Mouse (Mus musculus) leukemia stem cell, adult 10-12 weeks (primary cell): ENCODE measurements around the gene Sdr39u1. TPM values are rescaled to one million over a fixed set of nuclear protein-coding genes. Genes with fewer than 3 reads are reported as not detected.

Source experiments
- polyA plus RNA-seq: library from polyadenylated mRNA; stranded (reverse); fragments of >175 nt; gene quantifications from 2 replicates; pipeline ENCODE4 v1.2.3, GENCODE M21; 2012; ENCODE audit warnings: low replicate concordance

The Sdr39u1 gene
- polyA plus RNA-seq: 7.5 and 10.8 TPM in 2 replicates

DNA sequence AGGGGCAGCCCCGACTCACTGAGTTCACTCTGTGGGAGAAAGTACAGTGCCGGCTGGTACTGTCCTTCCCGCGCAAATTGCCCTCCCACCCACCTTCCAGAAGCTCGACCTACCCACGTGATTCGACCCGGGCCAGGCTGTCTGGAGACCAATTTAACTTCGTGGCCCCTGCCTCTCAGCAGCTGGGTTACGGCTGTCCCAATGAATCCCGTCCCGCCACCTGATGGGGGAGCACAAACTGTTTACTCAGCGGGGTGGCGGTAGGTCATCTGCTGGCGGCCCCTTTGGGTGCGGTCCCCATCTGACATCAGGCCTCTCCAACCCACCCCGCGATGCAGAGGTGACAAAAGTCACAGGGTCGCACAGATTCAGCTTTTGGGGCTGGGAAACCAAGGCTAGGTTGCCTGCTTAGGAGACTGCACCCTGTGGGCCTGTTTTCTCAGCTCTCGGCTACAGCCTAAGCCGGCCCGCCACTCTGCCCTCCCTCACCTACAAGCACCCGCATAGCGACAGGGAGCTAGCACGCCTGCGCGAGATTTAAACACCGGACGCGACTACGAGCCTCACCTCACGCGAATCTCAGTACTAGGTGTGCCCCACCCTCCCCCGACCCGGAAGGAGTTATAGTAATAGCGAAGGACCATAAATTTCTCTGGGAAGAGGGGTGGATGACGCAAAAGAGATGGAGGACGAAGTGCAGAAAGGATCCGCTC is at the start of gene Sdr39u1:
Gene Sdr39u1 (minus strand): TSS at position 593 of the 713 bp plus-strand sequence.

GRCm38 (mm10) chr14:55944575-55944974 is 44.5 kb upstream of the Sdr39u1 start, which contains the start of gene Cma1:
Gene Cma1, minus strand, starts transcription at chr14:55944675.

GRCm38 (mm10) chr14:55884713-55885113 is 15.4 kb downstream of the Sdr39u1 start, which contains the start of gene Khnyn:
Gene Khnyn, plus strand, starts transcription at chr14:55884947.

DNA sequence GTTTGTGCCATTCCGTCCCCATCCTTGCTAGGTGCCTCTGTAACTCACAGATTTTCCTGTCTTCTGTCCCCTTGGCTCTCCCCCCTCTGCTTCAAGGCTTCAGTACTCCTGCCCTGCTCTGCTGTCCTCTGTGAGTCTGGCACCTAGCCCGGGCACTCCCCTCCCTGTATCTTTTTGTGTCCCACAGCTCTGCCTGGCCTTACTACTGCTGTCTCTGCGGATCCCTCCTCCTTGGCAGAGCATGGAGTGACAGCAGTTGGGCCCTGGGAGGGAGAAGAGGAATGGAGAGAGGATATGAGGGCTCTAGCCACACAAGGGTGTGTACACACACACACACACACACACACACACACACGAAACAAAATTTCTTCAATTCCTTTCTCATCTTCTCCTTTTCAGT is 15.9 kb downstream of the Sdr39u1 start, which contains the start of gene Cbln3:
Gene Cbln3 (minus strand): TSS at position 227 of the 400 bp plus-strand sequence.

GRCm38 (mm10) chr14:55853621-55854285 is 46.3 kb downstream of the Sdr39u1 start, which contains the start of gene Nynrin:
Gene Nynrin, plus strand, starts transcription at chr14:55854010.

Other genes starting within 250 kb of the Sdr39u1 start
- 11.3 and 12.5 TPM in 2 replicates for gene Mdp1, start 239.8 kb downstream of the Sdr39u1 start, polyA plus RNA-seq
- gene Gmpr2, start 228.4 kb downstream of the Sdr39u1 start, polyA plus RNA-seq: 3.1 and 25.0 TPM in 2 replicates
- gene Nedd8, start 228.2 kb downstream of the Sdr39u1 start, polyA plus RNA-seq: 32.6 and 33.7 TPM in 2 replicates
- 49.1 and 49.7 TPM in 2 replicates for gene Tinf2, start 218.5 kb downstream of the Sdr39u1 start, polyA plus RNA-seq
- gene Tgm1, start 186.4 kb downstream of the Sdr39u1 start, polyA plus RNA-seq: 4.5 and 11.0 TPM in 2 replicates
- 8.7 and 22.8 TPM in 2 replicates for gene Rabggta, start 178.0 kb downstream of the Sdr39u1 start, polyA plus RNA-seq
- gene Dhrs1, start 154.6 kb downstream of the Sdr39u1 start, polyA plus RNA-seq: 4.0 and 4.2 TPM in 2 replicates
- gene Nop9, start 154.6 kb downstream of the Sdr39u1 start, polyA plus RNA-seq: 57.8 and 83.1 TPM in 2 replicates
- not detected in 2 replicates for gene Cideb, start 141.8 kb downstream of the Sdr39u1 start, polyA plus RNA-seq
- 0.20 TPM in 1 of 2 replicates, not detected in the other for gene Ltb4r2, start 138.9 kb downstream of the Sdr39u1 start, polyA plus RNA-seq
- gene Ltb4r1, start 134.3 kb downstream of the Sdr39u1 start, polyA plus RNA-seq: 1.1 and 3.8 TPM in 2 replicates
- gene Adcy4, start 116.2 kb downstream of the Sdr39u1 start, polyA plus RNA-seq: 1.5 and 1.8 TPM in 2 replicates
- gene Ripk3, start 111.4 kb downstream of the Sdr39u1 start, polyA plus RNA-seq: 54.1 and 55.8 TPM in 2 replicates
- gene Nfatc4, start 77.1 kb downstream of the Sdr39u1 start, polyA plus RNA-seq: 0.20 and 0.88 TPM in 2 replicates
- gene Nynrin, start 46.3 kb downstream of the Sdr39u1 start, polyA plus RNA-seq: 0.07 and 0.18 TPM in 2 replicates
- not detected in 2 replicates for gene Cbln3, start 15.9 kb downstream of the Sdr39u1 start, polyA plus RNA-seq
- 8.0 and 11.3 TPM in 2 replicates for gene Khnyn, start 15.3 kb downstream of the Sdr39u1 start, polyA plus RNA-seq
- gene Cma1, start 44.4 kb upstream of the Sdr39u1 start, polyA plus RNA-seq: 0.23 and 0.34 TPM in 2 replicates
- not detected in 2 replicates for gene Cma2, start 50.7 kb upstream of the Sdr39u1 start, polyA plus RNA-seq
- 0.35 TPM in 1 of 2 replicates, not detected in the other for gene Mcpt1, start 117.7 kb upstream of the Sdr39u1 start, polyA plus RNA-seq
- gene Mcpt9, start 130.2 kb upstream of the Sdr39u1 start, polyA plus RNA-seq: not detected in 2 replicates
- gene Mcpt2, start 141.7 kb upstream of the Sdr39u1 start, polyA plus RNA-seq: not detected in 2 replicates
- gene Mcpt4, start 162.0 kb upstream of the Sdr39u1 start, polyA plus RNA-seq: 0.75 TPM in 1 of 2 replicates, not detected in the other
- gene Mcpt8, start 185.0 kb upstream of the Sdr39u1 start, polyA plus RNA-seq: 0.30 and 0.51 TPM in 2 replicates
- 0.55 and 0.97 TPM in 2 replicates for gene Ctsg, start 202.3 kb upstream of the Sdr39u1 start, polyA plus RNA-seq
- gene Gzme, start 220.3 kb upstream of the Sdr39u1 start, polyA plus RNA-seq: not detected in 2 replicates
- not detected in 2 replicates for gene Gzmd, start 232.3 kb upstream of the Sdr39u1 start, polyA plus RNA-seq